Mouse (Mus musculus) lung, adult 2 months (tissue): Measurements from ENCODE around the gene Rtn1. TPM values are rescaled to one million over a fixed set of nuclear protein-coding genes. Genes with fewer than 3 reads are reported as not detected.

Experiments used
- DNase-seq: peaks from one replicate; pipeline ENCODE4 v3.0.0; 2022
- H3K4me1 ChIP-seq: fragments of 200-500 bp; 2 replicates; pipeline ENCODE4 v1.6.1; 2011; ENCODE audit warnings: low read length; ENCODE audit not compliant: control insufficient read depth, insufficient read depth
- H3K4me3 ChIP-seq: fragments of 200-500 bp; replicated peaks from 2 replicates; pipeline ENCODE3; 2011; ENCODE audit warnings: low read depth, mild to moderate bottlenecking, control low read depth, low read length; ENCODE audit errors: extremely low read depth
- CTCF ChIP-seq: fragments of 200-500 bp; IDR thresholded peaks from 2 replicates; pipeline ENCODE4 v1.5.1; 2011; ENCODE audit warnings: mild to moderate bottlenecking, low read length, control low read depth; ENCODE audit not compliant: insufficient read depth
- POLR2A ChIP-seq: fragments of 200-500 bp; IDR thresholded peaks from 2 replicates; pipeline ENCODE4 v1.6.1; 2011; ENCODE audit warnings: low read depth, mild to moderate bottlenecking, control low read depth, low read length, borderline replicate concordance; ENCODE audit errors: extremely low read depth
- WGBS: fragments of 180-500 bp; shearing (Covaris S2); methylation state at CpG from one replicate; pipeline ENCODE4 v1.1.7; 2018; 5-methylcytosine and 5-hydroxymethylcytosine counted together
- polyA plus RNA-seq: library from polyadenylated mRNA; depleted of rRNA; stranded (reverse); fragments of >200 nt; gene quantifications from 2 replicates; pipeline ENCODE4 v1.2.3, GENCODE M21; 2012

The Rtn1 gene
- polyA plus RNA-seq, 1 experiment, result 9.2 TPM

GRCm38 (mm10) chr12:72388135-72388534, 20.7 kb downstream of the Rtn1 start:
- WGBS, result 96% methylated on average over 6 of the region's 6 CpGs
- DNase-seq, result no peak
- H3K4me3 ChIP-seq, result no peak overlapping the region
- TF ChIP-seq POLR2A (no peak), CTCF (no peak)
- H3K4me1 ChIP-seq, result no peaks in the 10 kb centered on the region

GRCm38 (mm10) chr12:72376309-72376708, 32.5 kb downstream of the Rtn1 start:
- TF ChIP-seq CTCF, result no peak
- TF ChIP-seq POLR2A, result no peak
- DNase-seq, result no peak
- Histone ChIP-seq H3K4me3 (no peak overlapping the region), H3K4me1 (no peaks in the 10 kb centered on the region)
- WGBS, result 89% methylated on average over 5 of the region's 5 CpGs

- WGBS, result 68% methylated on average over 11 of the region's 11 CpGs
- Histone ChIP-seq H3K4me3 (no peak overlapping the region), H3K4me1 (no peaks in the 10 kb centered on the region)
- no peak for DNase-seq
- no peak for TF ChIP-seq POLR2A
- TF ChIP-seq CTCF, result no peak
Observed at GRCm38 (mm10) chr12:72374823-72375225, 34.0 kb downstream of the Rtn1 start.

- no peak overlapping the region for H3K4me3 ChIP-seq
- 43% methylated on average over 17 of the region's 17 CpGs for WGBS
- no peaks in the 10 kb centered on the region for H3K4me1 ChIP-seq
- no peak for TF ChIP-seq CTCF
- TF ChIP-seq POLR2A, result no peak
- no peak for DNase-seq
Observed at GRCm38 (mm10) chr12:72373916-72374615, 34.8 kb downstream of the Rtn1 start.

GRCm38 (mm10) chr12:72370081-72370480, 38.8 kb downstream of the Rtn1 start:
- TF ChIP-seq POLR2A, result no peak
- no peak for TF ChIP-seq CTCF
- WGBS, result 60% methylated on average over 5 of the region's 5 CpGs
- Histone ChIP-seq H3K4me3 (no peak overlapping the region), H3K4me1 (no peaks in the 10 kb centered on the region)
- no peak for DNase-seq

GRCm38 (mm10) chr12:72366763-72367162, 42.1 kb downstream of the Rtn1 start:
- WGBS, result 45% methylated on average over 3 of the region's 3 CpGs
- DNase-seq, result no peak
- no peaks in the 10 kb centered on the region for H3K4me1 ChIP-seq
- no peak overlapping the region for H3K4me3 ChIP-seq
- TF ChIP-seq POLR2A (no peak), CTCF (no peak)

GRCm38 (mm10) chr12:72366104-72366437, 42.8 kb downstream of the Rtn1 start:
- Histone ChIP-seq H3K4me3 (no peak overlapping the region), H3K4me1 (no peaks in the 10 kb centered on the region)
- DNase-seq, result no peak
- 54% methylated on average over 2 of the region's 2 CpGs for WGBS
- TF ChIP-seq CTCF (no peak), POLR2A (no peak)

GRCm38 (mm10) chr12:72365231-72366103, 43.4 kb downstream of the Rtn1 start:
- no peak for TF ChIP-seq POLR2A
- TF ChIP-seq CTCF, result no peak
- H3K4me1 ChIP-seq, result no peaks in the 10 kb centered on the region
- DNase-seq, result no peak
- no peak overlapping the region for H3K4me3 ChIP-seq
- WGBS, result 49% methylated on average over 12 of the region's 12 CpGs

- H3K4me3 ChIP-seq, result no peak overlapping the region
- no peaks in the 10 kb centered on the region for H3K4me1 ChIP-seq
- TF ChIP-seq CTCF (no peak), POLR2A (no peak)
- WGBS, result 79% methylated on average over 5 of the region's 5 CpGs
- DNase-seq, result no peak
Observed at GRCm38 (mm10) chr12:72364543-72364942, 44.3 kb downstream of the Rtn1 start.
